Mouse (Mus musculus): ENCODE data around the gene Gapdh. TPM values are rescaled to one million over a fixed set of nuclear protein-coding genes. Genes with fewer than 3 reads are reported as not detected.

Gapdh gene
- total RNA-seq, 2 experiments from 2014 or later = 7,536 to 8,309 TPM

DNA sequence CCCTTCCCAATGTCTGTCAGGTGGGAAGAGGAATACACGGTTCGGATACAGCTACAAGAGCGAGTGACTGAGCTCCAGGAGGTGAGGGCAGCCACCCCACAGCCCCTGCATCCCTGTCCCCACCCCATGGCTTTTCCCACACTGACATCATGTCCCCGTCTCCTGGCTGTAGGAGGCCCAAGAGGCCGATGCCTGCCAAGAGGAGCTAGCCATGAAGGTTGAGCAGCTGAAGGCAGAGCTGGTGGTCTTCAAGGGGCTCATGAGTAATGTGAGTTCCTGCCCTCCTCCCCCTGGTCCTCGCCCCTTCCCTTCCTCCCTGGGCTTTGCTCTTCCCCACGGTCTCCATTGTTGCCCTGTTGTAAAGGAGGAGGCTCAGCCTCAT is 16.7 kb downstream of the Gapdh start:
- no peak for DNase-seq

- DNase-seq = peak; percentile 81
Measured at GRCm38 (mm10) chr6:125148926-125149568, 17.2 kb downstream of the Gapdh start.

GRCm38 (mm10) chr6:125148251-125148925 is 17.9 kb downstream of the Gapdh start:
- DNase-seq = peak; percentile 60

DNA sequence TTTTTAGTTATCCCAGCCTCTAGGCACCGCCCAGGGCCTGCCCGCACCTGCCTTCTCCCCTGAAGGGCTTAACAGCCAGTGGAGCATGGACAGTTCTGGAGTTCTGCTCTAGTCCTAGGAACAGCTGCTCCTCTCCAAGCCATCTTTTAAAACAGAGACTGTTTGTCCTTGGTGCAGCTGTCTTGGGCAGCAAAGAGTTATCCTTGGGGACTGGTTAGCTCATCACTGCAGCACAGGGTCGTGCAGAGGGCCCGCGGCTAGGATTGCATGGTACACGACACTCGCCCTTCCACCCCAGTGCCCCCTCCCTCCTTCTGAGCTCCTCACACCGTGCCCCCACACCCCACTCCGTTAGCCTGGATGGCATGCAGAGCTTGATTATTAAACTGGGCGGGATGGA is 18.9 kb downstream of the Gapdh start:
- DNase-seq = peak; percentile 41

DNA sequence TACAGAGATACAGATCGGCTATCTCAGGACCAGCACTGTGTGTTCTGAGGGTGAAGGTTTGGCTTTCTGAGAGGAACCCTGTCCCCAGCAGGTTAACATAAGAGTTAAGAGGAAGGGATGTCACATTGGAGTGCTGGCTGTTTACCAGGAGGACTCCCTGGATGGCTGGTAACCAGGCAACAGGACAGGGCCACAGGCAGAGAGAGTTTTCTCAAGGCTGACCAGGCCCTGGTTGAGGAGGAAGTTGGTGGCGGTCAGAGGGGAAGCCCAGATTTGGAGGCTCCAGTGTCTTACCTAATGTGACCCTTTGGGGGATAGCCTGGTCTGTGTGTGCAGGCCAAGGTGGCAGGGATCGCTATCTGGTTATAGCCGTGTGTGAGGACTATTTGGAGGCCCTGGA is 19.5 kb downstream of the Gapdh start:
- DNase-seq = peak; percentile 50

GRCm38 (mm10) chr6:125146148-125146547 is 20.1 kb downstream of the Gapdh start:
- DNase-seq = no peak

DNA sequence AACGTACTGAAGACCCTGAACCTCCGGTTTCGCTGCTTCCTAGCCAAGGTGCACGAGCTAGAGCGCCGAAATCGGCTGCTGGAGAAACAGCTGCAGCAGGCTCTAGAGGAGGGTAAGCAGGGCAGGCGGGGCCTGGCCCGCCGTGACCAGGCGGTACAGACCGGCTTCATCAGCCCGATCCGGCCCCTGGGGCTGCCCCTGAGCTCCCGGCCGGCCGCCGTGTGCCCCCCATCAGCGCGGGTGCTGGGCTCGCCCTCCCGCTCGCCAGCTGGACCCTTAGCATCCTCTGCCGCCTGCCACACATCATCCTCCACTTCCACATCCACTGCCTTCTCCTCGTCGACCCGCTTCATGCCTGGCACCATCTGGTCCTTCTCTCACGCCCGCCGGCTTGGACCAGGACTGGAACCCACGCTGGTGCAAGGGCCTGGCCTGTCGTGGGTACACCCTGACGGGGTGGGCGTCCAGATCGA is 20.8 kb downstream of the Gapdh start:
- DNase-seq = no peak

- DNase-seq = peak; percentile 77
Measured at GRCm38 (mm10) chr6:125145001-125145400, 21.3 kb downstream of the Gapdh start, which contains the start of gene Iffo1. Gene Iffo1 (plus strand): TSS chr6:125145241.

GRCm38 (mm10) chr6:125143904-125144303 is 22.4 kb downstream of the Gapdh start:
- DNase-seq = no peak

- DNase-seq = no peak
Measured at GRCm38 (mm10) chr6:125143128-125143527, 23.1 kb downstream of the Gapdh start.

DNA sequence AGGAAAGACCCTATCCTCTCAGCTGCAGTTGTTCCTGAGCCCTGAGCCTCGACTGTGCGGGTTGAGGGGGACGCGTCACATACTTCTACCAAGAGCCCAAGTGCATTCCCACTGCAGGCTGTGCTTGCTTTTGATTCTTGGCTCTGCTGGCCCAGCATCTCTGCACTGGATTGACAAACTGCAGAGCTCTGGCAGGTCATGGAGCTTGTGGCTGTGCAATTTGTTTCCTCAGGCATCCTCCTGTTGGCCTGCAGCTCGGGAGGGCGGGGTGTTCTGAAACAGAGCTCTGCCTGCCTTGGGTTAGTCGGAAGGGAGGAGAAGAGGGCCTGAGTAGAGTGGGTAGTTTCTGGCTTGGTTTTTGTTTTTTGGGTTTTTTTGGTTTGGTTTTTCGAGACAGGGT is 23.8 kb downstream of the Gapdh start:
- no peak for DNase-seq

DNA sequence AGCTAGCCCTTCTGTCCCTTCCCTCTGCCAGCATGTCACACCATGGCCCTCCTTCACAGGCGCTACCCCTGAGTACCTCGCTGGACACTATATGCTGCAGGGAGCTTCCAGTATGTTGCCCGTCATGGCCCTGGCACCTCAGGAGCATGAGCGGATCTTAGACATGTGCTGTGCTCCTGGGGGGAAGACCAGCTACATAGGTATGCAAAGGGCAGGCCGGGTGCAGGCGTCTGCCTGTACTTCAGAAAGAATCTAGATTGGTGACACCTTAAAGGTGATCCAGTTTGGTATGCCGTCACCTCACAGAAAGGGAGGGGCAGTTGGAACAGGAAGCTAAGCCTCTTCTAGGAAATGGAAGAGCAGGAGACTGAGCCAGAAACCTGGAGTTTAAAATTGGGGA is 26.5 kb downstream of the Gapdh start:
- DNase-seq = no peak

GRCm38 (mm10) chr6:125137002-125137671 is 29.1 kb downstream of the Gapdh start:
- no peak for DNase-seq

DNA sequence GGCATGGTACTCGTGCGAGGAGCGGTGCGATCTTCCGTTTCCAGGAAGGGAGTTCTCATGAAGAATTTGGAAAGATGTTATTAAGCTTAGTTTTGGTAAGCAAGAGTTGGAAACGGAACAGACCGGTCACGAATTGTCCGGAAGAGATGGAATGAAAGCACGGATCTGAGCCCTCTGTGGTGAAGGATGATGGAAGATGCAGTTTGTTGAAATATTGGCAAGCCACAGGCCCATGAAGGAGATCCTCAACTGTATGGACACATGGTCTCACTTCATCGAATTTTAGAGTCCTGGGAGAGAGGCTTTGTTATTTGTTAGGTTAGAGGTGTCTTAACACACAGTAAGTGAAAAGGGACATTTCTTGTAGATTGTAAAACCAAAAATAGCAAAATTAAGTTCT is 33.8 kb downstream of the Gapdh start:
- DNase-seq = no peak

DNA sequence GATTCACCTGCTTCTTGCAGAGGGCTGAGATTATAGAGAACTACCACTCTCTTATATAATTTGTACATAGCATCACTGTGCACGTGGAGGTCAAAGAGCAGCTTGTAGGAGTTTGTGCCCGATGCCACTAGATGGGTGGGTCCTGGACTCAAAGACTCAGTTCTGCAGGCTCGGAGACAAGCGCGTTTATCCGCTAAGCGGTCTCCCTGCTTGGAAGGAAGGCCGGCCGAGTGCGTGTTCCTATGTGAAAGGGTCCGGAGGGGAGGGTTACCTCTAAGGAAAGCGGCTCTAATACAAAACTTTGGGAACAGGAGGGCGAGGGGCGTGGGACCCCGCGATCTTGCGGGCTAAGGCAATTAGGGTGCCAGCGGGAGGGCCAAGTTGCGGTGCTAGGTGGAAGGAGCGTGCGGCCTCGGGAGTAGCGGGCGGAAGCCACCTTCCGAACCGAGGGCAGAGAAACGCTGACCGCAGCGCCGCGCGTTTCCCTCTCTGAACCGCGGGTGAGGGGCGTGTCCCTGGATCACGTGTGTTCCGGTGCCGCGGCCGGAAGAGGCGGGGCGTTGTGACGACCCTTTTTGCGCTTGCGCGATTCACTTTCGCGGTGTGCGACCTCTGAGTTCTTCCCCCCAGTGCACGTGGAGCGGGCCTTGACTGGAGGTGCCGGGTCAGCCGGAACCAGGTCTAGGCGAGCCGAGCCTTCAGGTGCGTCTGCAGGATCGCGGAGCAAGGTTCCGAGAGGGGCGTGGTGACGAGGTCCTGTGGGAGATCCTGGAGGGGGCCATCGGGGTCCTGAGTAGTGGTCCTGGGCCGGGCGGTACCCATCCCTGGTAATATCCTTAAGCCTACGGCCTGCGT is 34.7 kb downstream of the Gapdh start, which contains the start of gene Nop2:
Nop2 (plus strand) TSS at position 608 of the 855 bp plus-strand sequence.
- DNase-seq = peak; percentile 89

DNA sequence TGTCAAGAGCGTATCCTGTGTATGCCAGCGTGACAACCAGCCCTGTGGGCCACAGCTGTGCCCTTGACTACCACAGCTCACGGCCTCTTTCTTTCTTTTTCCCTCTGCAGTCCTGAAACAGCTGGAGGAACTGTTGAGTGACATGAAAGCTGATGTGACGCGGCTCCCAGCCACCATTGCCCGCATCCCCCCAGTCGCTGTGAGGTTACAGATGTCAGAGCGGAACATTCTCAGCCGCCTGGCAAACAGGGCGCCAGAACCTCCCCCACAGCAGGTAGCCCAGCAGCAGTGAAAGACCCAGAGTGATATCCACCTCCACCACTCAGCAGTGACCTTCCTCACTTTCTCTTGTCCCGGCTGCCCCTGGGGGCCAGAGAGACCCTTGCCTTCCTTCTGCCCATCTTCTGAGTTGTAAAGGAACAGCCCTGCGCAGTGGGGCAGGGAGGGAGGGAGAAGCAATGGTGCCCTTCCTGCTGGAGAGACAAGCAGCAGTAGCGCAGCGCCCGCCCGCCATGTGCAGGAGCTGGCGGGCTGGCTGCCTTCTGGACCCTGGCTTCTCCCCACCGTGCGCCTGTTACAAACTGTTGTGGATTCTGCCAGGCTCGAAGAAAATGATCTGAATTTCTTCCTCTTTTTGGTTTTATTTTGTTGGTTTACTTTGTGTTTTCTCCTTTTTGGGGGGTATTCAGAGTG is 36.4 kb downstream of the Gapdh start:
- no peak for DNase-seq

GRCm38 (mm10) chr6:125128724-125129123 is 37.5 kb downstream of the Gapdh start:
- DNase-seq = no peak

DNA sequence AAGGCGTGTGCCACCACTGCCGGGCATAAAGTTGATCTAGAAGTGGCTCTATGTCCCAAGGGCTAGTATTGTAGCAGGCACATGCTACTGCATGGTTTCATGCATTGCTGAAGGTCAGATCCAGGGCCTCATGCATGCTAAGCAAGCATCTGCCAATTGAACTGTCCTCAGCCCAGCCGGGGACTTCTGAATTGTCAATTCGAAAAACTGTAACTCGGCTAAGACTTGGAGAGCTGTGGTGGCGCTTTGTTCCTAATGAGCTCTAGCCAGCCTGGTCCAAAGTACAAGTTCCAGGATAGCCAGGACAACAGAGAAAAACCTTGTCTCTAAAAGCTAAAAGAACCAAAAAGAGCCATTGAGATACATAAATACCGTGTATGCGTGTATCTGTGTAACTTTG is 46.9 kb downstream of the Gapdh start:
- DNase-seq = no peak

DNA sequence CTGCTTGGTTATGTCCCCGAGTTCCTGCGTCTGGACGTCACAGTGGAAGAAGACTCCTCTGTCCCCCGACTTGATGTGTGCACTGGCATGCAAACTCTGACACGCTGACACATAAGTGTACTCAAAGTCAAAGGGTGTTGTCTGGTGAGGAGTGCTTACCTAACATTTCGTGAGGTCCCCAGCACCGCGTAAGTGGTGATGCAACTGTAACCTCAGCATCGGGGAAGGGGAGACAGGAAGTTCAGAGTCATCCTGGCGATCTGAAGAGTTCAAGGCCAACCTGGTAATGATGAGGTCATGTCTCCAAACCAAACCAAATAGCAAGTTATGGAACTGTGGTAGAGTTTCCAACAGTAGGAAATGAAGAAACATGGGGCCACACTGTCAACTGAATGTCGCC is 53.7 kb downstream of the Gapdh start:
- no peak for DNase-seq

Measured in gastrocnemius, postnatal 10 days (tissue).